Mouse (Mus musculus): ENCODE measurements at regions not wholly inside any gene's neighbourhood (a gene's known extent, or its start where the extent isn't known, plus 50 kb on each side); places are given as distances from the start of the nearest gene placed in this dataset.

GRCm38 (mm10) chr9:83253789-83254188 lies 107.3 kb upstream of the Hmgn3 start:
- Histone ChIP-seq H3K79me2 (ENCODE audit: control insufficient read depth, insufficient read depth, low read length, poor library complexity) (no peaks in the 10 kb centered on the region), H3K36me3 (ENCODE audit: control insufficient read depth in 1 of 2, insufficient read depth in 2 of 2, low read length in 2 of 2) (no peaks in the 10 kb centered on the region), H3K9ac (ENCODE audit: control insufficient read depth, low read depth, low read length, poor library complexity, severe bottlenecking) (no peak overlapping the region), H3K27me3 (ENCODE audit: control insufficient read depth in 1 of 2, insufficient read depth in 2 of 2, low read length in 2 of 2) (no peaks in the 10 kb centered on the region), H3K9me3 (replicated peaks; ENCODE audit: insufficient read depth, low read length) (no peaks in the 10 kb centered on the region), H3K27ac (ENCODE audit: control insufficient read depth, low read depth, low read length) (no peak overlapping the region), H3K4me1 (ENCODE audit: control insufficient read depth in 1 of 2, insufficient read depth in 2 of 2, low read length in 2 of 2) (no peaks in the 10 kb centered on the region), H3K4me3 (ENCODE audit: control insufficient read depth in 1 of 2, insufficient read depth in 1 of 2, low read depth in 2 of 2, low read length in 2 of 2) (no peak overlapping the region)
- TF ChIP-seq KAT2A (conservative IDR thresholded peaks at IDR 0.05; ENCODE audit: low read depth, low read length) (no peak), SMC3 (IDR thresholded peaks at IDR 0.05; ENCODE audit: low read depth, low read length) (no peak), MYB (IDR thresholded peaks at IDR 0.05; ENCODE audit: low read depth, low read length) (no peak), ZNF384 (IDR thresholded peaks at IDR 0.05; ENCODE audit: low read depth, low read length) (no peak), USF2 (IDR thresholded peaks at IDR 0.05; ENCODE audit: borderline replicate concordance in 1 of 2, insufficient read depth in 1 of 2, low read depth in 1 of 2, low read length in 2 of 2) (no peak), GABPA (IDR thresholded peaks at IDR 0.05; ENCODE audit: low read depth, low read length) (no peak), TAL1 (IDR thresholded peaks at IDR 0.05; ENCODE audit: low read length) (no peak), SIN3A (IDR thresholded peaks at IDR 0.05; ENCODE audit: low read length) (no peak), EP300 (IDR thresholded peaks at IDR 0.05; ENCODE audit: low read depth in 1 of 2, low read length in 2 of 2) (no peak), POLR2AphosphoS5 (IDR thresholded peaks at IDR 0.05; ENCODE audit: borderline replicate concordance, low read depth, low read length) (no peak), CHD2 (IDR thresholded peaks at IDR 0.05; ENCODE audit: low read length) (no peak), RCOR1 (IDR thresholded peaks at IDR 0.05; ENCODE audit: low read depth, low read length) (no peak), NELFE (IDR thresholded peaks at IDR 0.05; ENCODE audit: low read depth, low read length) (no peak), TBP (IDR thresholded peaks at IDR 0.05; ENCODE audit: low read depth, low read length) (no peak), POLR2AphosphoS2 (IDR thresholded peaks at IDR 0.05; ENCODE audit: low read length) (no peak), ETS1 (IDR thresholded peaks at IDR 0.05; ENCODE audit: low read depth, low read length) (no peak), JUND (IDR thresholded peaks at IDR 0.05; ENCODE audit: low read depth, low read length) (no peak)
- DNase-seq (ENCODE audit: low read depth, low spot score), result no peak

- H3K27ac ChIP-seq (ENCODE audit: control insufficient read depth, low read depth, low read length), result no peak overlapping the region
- no peak for TF ChIP-seq USF1 (IDR thresholded peaks at IDR 0.05; ENCODE audit: low read depth, low read length)
- no peak for TF ChIP-seq SIN3A (IDR thresholded peaks at IDR 0.05; ENCODE audit: low read length)
- no peak for TF ChIP-seq NRF1 (IDR thresholded peaks at IDR 0.05; ENCODE audit: insufficient read depth, low read depth, low read length, poor library complexity, severe bottlenecking)
- TF ChIP-seq CHD1 (IDR thresholded peaks at IDR 0.05; ENCODE audit: low read depth, low read length), result no peak
- no peak for TF ChIP-seq HCFC1 (IDR thresholded peaks at IDR 0.05; ENCODE audit: low read depth, low read length)
- TF ChIP-seq USF2 (IDR thresholded peaks at IDR 0.05; ENCODE audit: borderline replicate concordance in 1 of 2, insufficient read depth in 1 of 2, low read depth in 1 of 2, low read length in 2 of 2), result no peak
- no peak for TF ChIP-seq CTCF (IDR thresholded peaks at IDR 0.05 in 2 of 3, conservative IDR thresholded peaks at IDR 0.05 in 1 of 3; ENCODE audit: control insufficient read depth in 1 of 3, insufficient read depth in 1 of 3, low read depth in 2 of 3, low read length in 3 of 3, poor library complexity in 1 of 3, severe bottlenecking in 1 of 3)
- TF ChIP-seq RAD21 (IDR thresholded peaks at IDR 0.05; ENCODE audit: low read depth, low read length), result no peak
- no peak for TF ChIP-seq ETS1 (IDR thresholded peaks at IDR 0.05; ENCODE audit: low read depth, low read length)
- DNase-seq (ENCODE audit: low read depth, low spot score), result no peak
- no peak overlapping the region for H3K9ac ChIP-seq (ENCODE audit: control insufficient read depth, low read depth, low read length, poor library complexity, severe bottlenecking)
- H3K36me3 ChIP-seq (ENCODE audit: control insufficient read depth in 1 of 2, insufficient read depth in 2 of 2, low read length in 2 of 2), result no peaks in the 10 kb centered on the region
- H3K4me3 ChIP-seq (ENCODE audit: control insufficient read depth in 1 of 2, insufficient read depth in 1 of 2, low read depth in 2 of 2, low read length in 2 of 2), result no peak overlapping the region
- H3K79me2 ChIP-seq (ENCODE audit: control insufficient read depth, insufficient read depth, low read length, poor library complexity), result no peaks in the 10 kb centered on the region
- H3K4me1 ChIP-seq (ENCODE audit: control insufficient read depth in 1 of 2, insufficient read depth in 2 of 2, low read length in 2 of 2), result no peaks in the 10 kb centered on the region
- no peaks in the 10 kb centered on the region for H3K27me3 ChIP-seq (ENCODE audit: control insufficient read depth in 1 of 2, insufficient read depth in 2 of 2, low read length in 2 of 2)
- H3K9me3 ChIP-seq (replicated peaks; ENCODE audit: insufficient read depth, low read length), result no peaks in the 10 kb centered on the region
Observed at GRCm38 (mm10) chr9:83251793-83252192, 105.3 kb upstream of the Hmgn3 start.
